Mouse (Mus musculus): ENCODE data around the gene Cpped1.

The Cpped1 gene

DNA sequence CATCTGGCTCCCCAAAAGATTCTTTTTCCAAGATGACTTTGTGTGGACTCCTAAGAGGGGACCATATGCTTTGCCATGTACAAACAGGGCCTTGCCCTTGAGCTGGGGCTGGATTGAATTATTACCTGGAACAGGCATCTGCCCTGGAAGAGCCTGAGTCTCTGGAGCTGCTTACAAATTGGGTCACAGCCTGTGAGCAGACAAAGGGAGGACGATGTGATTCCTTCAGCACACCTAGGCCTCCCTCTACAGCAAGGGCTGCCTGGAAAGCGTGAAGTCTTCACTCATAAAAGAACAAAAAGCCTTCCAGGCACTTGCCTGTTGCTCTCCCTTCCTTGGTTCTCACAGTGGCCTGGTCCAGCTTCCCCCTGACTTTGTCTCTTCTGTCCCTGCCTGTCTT is 136.9 kb downstream of the Cpped1 start:
- DNase-seq (ENCODE audit: low read depth, low spot score), result no peak

GRCm38 (mm10) chr16:11757951-11758350 is 151.3 kb downstream of the Cpped1 start:
- no peak for DNase-seq (ENCODE audit: low read depth, low spot score)

DNA sequence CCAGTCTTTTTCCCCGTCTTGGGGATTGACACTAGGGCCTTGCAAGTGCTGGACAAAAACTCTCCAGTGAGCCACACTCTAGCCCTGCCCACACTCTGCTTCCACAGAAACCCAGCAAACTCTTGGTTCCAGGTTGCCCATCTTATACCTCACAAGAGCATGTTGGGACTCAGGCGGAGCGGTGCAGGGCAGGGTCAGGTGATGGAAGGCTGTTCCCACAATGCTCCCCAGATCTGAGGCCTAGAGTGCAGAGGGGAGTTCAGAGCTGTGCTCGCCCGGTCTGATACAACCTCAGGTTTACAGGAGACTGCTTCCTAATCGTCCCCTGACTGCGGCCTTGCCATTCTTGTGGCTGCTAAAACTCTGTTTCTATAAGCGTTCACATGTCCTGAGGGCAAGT is 151.8 kb downstream of the Cpped1 start:
- DNase-seq (ENCODE audit: low read depth, low spot score), result no peak

GRCm38 (mm10) chr16:11756598-11757245 is 152.5 kb downstream of the Cpped1 start:
- DNase-seq (ENCODE audit: low read depth, low spot score), result no peak

- no peak for DNase-seq (ENCODE audit: low read depth, low spot score)
These were observed 153.8 kb downstream of the Cpped1 start for GRCm38 (mm10) chr16:11755281-11756066.

- no peak for DNase-seq (ENCODE audit: low read depth, low spot score)
These were observed 155.1 kb downstream of the Cpped1 start for GRCm38 (mm10) chr16:11754136-11754535.
